Mouse (Mus musculus) intestine, embryonic 16.5 days (tissue): ENCODE data around the gene Zfp512. TPM values are rescaled to one million over a fixed set of nuclear protein-coding genes. Genes with fewer than 3 reads are reported as not detected.
"Not testable (repeated sequence)": the region's sequence is repeated elsewhere in the genome, so short reads cannot be mapped to it uniquely, and the experiment has no call there.

ENCODE experiments used
- ATAC-seq: fragments of 200-750 bp; cut with Nextera tagmentation; 2 replicates; pipeline ENCODE4 v1.8.0; 2017; ENCODE audit warnings: moderate TSS enrichment, moderate library complexity
- H3K27ac ChIP-seq: fragments of 300-500 bp; sonication (generic); 2 replicates; pipeline ENCODE4 v1.5.1; 2014; ENCODE audit warnings: mild to moderate bottlenecking, low read length
- H3K27me3 ChIP-seq: fragments of 300-500 bp; sonication (generic); replicated peaks from 2 replicates; pipeline ENCODE4 v1.6.1; 2014; ENCODE audit warnings: low read length, control low read depth, mixed read lengths; ENCODE audit not compliant: control insufficient read depth, insufficient read depth
- H3K36me3 ChIP-seq: fragments of 300-500 bp; sonication (generic); 2 replicates; pipeline ENCODE4 v1.6.1; 2014; ENCODE audit warnings: low read length, control low read depth; ENCODE audit not compliant: control insufficient read depth, insufficient read depth
- H3K4me1 ChIP-seq: fragments of 300-500 bp; sonication (generic); 2 replicates; pipeline ENCODE4 v1.6.1; 2014; ENCODE audit warnings: low read length, control low read depth, mixed read lengths; ENCODE audit not compliant: control insufficient read depth, insufficient read depth
- H3K4me2 ChIP-seq: fragments of 300-500 bp; sonication (generic); 2 replicates; pipeline ENCODE4 v1.6.1; 2014; ENCODE audit warnings: low read depth, low read length, control low read depth
- H3K4me3 ChIP-seq: fragments of 300-500 bp; sonication (generic); 2 replicates; pipeline ENCODE4 v1.5.1; 2014; ENCODE audit warnings: mild to moderate bottlenecking, low read length
- H3K9ac ChIP-seq: fragments of 300-500 bp; sonication (generic); 2 replicates; pipeline ENCODE4 v1.6.1; 2014; ENCODE audit warnings: low read depth, low read length
- H3K9me3 ChIP-seq: fragments of 300-500 bp; sonication (generic); 2 replicates; pipeline ENCODE4 v1.6.1; 2016; ENCODE audit warnings: low read length, control low read depth; ENCODE audit not compliant: control insufficient read depth
- WGBS: fragments of 180-500 bp; shearing (Covaris S2); extraction: QIAGEN DNeasy Blood & Tissue Kit; methylation state at CpG from one replicate; pipeline ENCODE4 v1.1.7; 2014; 5-methylcytosine and 5-hydroxymethylcytosine counted together
- polyA plus RNA-seq: library from polyadenylated mRNA; unstranded; fragments of >200 nt; fragmentation: Nextera tagmentation; extraction: Ambion mirVana; gene quantifications from 2 replicates; pipeline ENCODE4 v1.2.1, GENCODE M21; 2015

Gene Zfp512
- 28.9 and 31.2 TPM in 2 replicates for polyA plus RNA-seq

GRCm38 (mm10) chr5:31451878-31452561 lies at the start of gene Zfp512:
TSS of gene Zfp512 (plus strand) at chr5:31452431.
- H3K4me1 ChIP-seq: peaks cover 14% of the 10 kb centered on the region
- ATAC-seq: peak; percentile 99
- no peaks in the 10 kb centered on the region for H3K27me3 ChIP-seq
- H3K36me3 ChIP-seq: no peaks in the 10 kb centered on the region
- no peaks in the 10 kb centered on the region for H3K9me3 ChIP-seq
- H3K9ac ChIP-seq: peak within 1 kb of the TSS; percentile 75
- H3K4me3 ChIP-seq: peak within 1 kb of the TSS; percentile 58
- 6% methylated on average over 23 of the region's 23 CpGs for WGBS
- H3K4me2 ChIP-seq: peak within 1 kb of the TSS; percentile 83
- H3K27ac ChIP-seq: peak within 1 kb of the TSS; percentile 48

DNA sequence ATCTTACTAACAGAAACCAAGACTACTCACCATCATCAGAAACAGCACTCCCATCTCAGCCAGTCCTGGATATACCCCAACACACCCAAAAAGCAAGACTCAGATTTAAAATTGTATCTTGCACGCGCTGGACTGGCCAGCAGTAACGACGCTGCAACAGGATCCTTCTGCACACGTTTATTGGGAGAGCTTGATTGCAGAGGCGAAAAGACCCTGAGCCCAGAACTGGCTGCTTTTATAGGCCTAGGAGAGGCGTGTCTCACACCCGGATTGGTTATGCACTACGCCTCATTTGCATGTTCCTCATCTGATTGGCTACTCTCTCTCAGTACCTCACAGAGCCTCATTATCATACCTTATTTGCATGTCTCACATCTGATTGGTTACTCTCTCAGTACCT lies 17.5 kb upstream of the Zfp512 start:
- not testable (repeated sequence) for H3K9me3 ChIP-seq
- 94% methylated on average over 9 of the region's 9 CpGs for WGBS

GRCm38 (mm10) chr5:31451336-31451735 lies 895 bp upstream of the Zfp512 start:
- WGBS: 67% methylated on average over 2 of the region's 2 CpGs
- Histone ChIP-seq H3K4me1 (peaks cover 14% of the 10 kb centered on the region), H3K4me2 (no peak overlapping the region), H3K4me3 (no peak overlapping the region), H3K36me3 (no peaks in the 10 kb centered on the region), H3K9ac (no peak overlapping the region), H3K27ac (peak overlapping the region; percentile 29; the same call in 1 of the 2 replicates), H3K27me3 (no peaks in the 10 kb centered on the region), H3K9me3 (no peaks in the 10 kb centered on the region)
- peak; percentile 29; the same call in 1 of the 2 replicates for ATAC-seq

More for the DNA sequence above, 17.5 kb upstream of the Zfp512 start:
- H3K36me3 ChIP-seq, H3K27me3 ChIP-seq, H3K4me3 ChIP-seq, H3K27ac ChIP-seq, H3K4me1 ChIP-seq, H3K9ac ChIP-seq, H3K4me2 ChIP-seq, ATAC-seq: not testable (repeated sequence)

DNA sequence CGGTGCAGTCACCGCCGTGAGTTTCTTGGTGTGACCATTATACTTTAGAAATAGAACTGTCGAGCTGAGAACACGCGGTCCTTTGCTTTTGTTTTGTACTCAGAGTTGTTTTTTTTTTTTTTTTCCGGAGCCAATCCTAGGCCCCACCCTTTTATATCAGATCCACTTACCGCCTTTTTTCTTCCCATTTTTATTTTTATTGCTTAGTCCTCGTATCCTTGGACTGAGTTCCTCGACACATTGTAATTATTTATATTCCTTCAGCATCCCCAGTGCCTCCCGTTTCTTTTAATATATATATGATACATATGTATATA lies 289 bp downstream of the Zfp512 start:
- no peaks in the 10 kb centered on the region for H3K27me3 ChIP-seq
- H3K9ac ChIP-seq: peak overlapping the region; percentile 56
- peak; percentile 39 for ATAC-seq
- H3K9me3 ChIP-seq: no peaks in the 10 kb centered on the region
- 0% methylated on average over 11 of the region's 11 CpGs for WGBS
- H3K36me3 ChIP-seq: no peaks in the 10 kb centered on the region
- peak overlapping the region; percentile 83 for H3K4me2 ChIP-seq
- H3K27ac ChIP-seq: peak overlapping the region; percentile 48; the same call in 1 of the 2 replicates
- H3K4me1 ChIP-seq: peaks cover 14% of the 10 kb centered on the region
- H3K4me3 ChIP-seq: peak overlapping the region; percentile 58

- Histone ChIP-seq H3K4me2 (peak overlapping the region; percentile 83), H3K9ac (peak overlapping the region; percentile 75), H3K4me3 (peak overlapping the region; percentile 58), H3K27ac (no peak overlapping the region), H3K9me3 (no peaks in the 10 kb centered on the region), H3K36me3 (no peaks in the 10 kb centered on the region), H3K27me3 (no peaks in the 10 kb centered on the region), H3K4me1 (peaks cover 14% of the 10 kb centered on the region)
- WGBS: 14% methylated on average over 7 of the region's 7 CpGs
- no peak for ATAC-seq
Measured at GRCm38 (mm10) chr5:31452886-31453410, 717 bp downstream of the Zfp512 start.

- H3K4me2 ChIP-seq: no peak overlapping the region
- no peaks in the 10 kb centered on the region for H3K27me3 ChIP-seq
- WGBS: 94% methylated on average over 3 of the region's 3 CpGs
- H3K4me1 ChIP-seq: no peaks in the 10 kb centered on the region
- no peak overlapping the region for H3K9ac ChIP-seq
- no peak overlapping the region for H3K4me3 ChIP-seq
- H3K9me3 ChIP-seq: no peaks in the 10 kb centered on the region
- no peak for ATAC-seq
- peaks cover 30% of the 10 kb centered on the region for H3K36me3 ChIP-seq
- no peak overlapping the region for H3K27ac ChIP-seq
Measured at GRCm38 (mm10) chr5:31467798-31468197, 15.6 kb downstream of the Zfp512 start.

DNA sequence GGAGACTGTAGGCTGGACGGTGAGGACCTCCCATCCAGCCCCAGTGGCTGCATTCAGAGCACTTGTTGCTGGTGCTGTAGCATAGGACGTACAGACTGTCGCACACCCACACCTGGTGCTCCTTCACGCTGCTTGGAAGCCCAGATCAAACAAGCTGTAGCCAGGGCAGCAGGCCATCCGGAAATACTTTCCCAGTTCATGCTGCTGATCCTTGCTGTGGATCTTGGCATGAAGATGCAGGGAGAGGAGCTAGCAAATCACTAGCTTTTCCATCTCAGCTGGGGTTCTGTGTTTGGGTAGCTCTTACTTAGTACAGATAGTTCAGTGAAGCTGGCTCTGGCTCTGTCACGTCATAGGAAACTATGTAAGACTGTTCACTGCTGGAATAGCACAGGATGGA lies 17.5 kb downstream of the Zfp512 start:
- Histone ChIP-seq H3K36me3 (peaks cover 37% of the 10 kb centered on the region), H3K4me2 (no peak overlapping the region), H3K27me3 (no peaks in the 10 kb centered on the region), H3K27ac (no peak overlapping the region), H3K9ac (no peak overlapping the region), H3K4me3 (no peak overlapping the region), H3K4me1 (no peaks in the 10 kb centered on the region), H3K9me3 (no peaks in the 10 kb centered on the region)
- 92% methylated on average over 6 of the region's 6 CpGs for WGBS
- no peak for ATAC-seq

DNA sequence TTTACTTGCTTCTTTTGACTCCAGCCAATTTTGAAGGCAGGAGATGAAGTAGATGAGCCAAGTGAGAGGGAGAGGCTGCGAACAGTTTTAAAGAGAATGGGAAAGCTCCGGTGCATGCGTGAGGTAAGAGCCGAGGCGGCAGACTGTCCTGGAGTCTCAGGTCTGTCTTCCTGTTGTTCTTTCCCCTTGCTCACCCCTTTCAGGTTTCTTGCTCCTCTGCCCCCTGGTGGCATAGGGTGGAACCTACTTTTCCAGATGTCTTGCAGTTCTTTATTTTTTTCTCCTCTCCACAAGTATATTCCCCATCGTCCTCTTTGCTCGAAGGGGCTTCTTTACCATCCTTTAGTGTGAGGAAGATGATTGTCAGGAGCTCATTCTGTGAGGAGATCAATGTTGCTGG lies 18.1 kb downstream of the Zfp512 start:
- H3K27me3 ChIP-seq: no peaks in the 10 kb centered on the region
- H3K9ac ChIP-seq: no peak overlapping the region
- H3K4me1 ChIP-seq: no peaks in the 10 kb centered on the region
- no peaks in the 10 kb centered on the region for H3K9me3 ChIP-seq
- no peak for ATAC-seq
- WGBS: 73% methylated on average over 7 of the region's 7 CpGs
- H3K4me2 ChIP-seq: no peak overlapping the region
- peaks cover 37% of the 10 kb centered on the region for H3K36me3 ChIP-seq
- H3K27ac ChIP-seq: no peak overlapping the region
- no peak overlapping the region for H3K4me3 ChIP-seq

GRCm38 (mm10) chr5:31480536-31480935 lies 28.3 kb downstream of the Zfp512 start:
- H3K27me3 ChIP-seq: no peaks in the 10 kb centered on the region
- no peaks in the 10 kb centered on the region for H3K4me1 ChIP-seq
- no peak overlapping the region for H3K4me2 ChIP-seq
- no peak overlapping the region for H3K27ac ChIP-seq
- H3K4me3 ChIP-seq: no peak overlapping the region
- H3K36me3 ChIP-seq: peaks cover 6% of the 10 kb centered on the region; the same call in 1 of the 2 replicates
- ATAC-seq: no peak
- H3K9me3 ChIP-seq: no peaks in the 10 kb centered on the region
- H3K9ac ChIP-seq: no peak overlapping the region
- 91% methylated on average over 4 of the region's 4 CpGs for WGBS
